Mouse (Mus musculus) kidney, adult 2 months (tissue): Measurements from ENCODE around the gene Megf11.

Experiments used
- CTCF ChIP-seq: fragments of 200-500 bp; conservative IDR thresholded peaks from 2 replicates; pipeline ENCODE4 v1.5.1; 2011; ENCODE audit warnings: low read depth, mild to moderate bottlenecking, control low read depth, low read length, moderate library complexity, mixed read lengths; ENCODE audit not compliant: insufficient read depth, insufficient read length
- POLR2A ChIP-seq: fragments of 200-500 bp; IDR thresholded peaks from one replicate; pipeline ENCODE4 v1.6.1; 2011; ENCODE audit warnings: low read depth, low read length, control low read depth

DNA sequence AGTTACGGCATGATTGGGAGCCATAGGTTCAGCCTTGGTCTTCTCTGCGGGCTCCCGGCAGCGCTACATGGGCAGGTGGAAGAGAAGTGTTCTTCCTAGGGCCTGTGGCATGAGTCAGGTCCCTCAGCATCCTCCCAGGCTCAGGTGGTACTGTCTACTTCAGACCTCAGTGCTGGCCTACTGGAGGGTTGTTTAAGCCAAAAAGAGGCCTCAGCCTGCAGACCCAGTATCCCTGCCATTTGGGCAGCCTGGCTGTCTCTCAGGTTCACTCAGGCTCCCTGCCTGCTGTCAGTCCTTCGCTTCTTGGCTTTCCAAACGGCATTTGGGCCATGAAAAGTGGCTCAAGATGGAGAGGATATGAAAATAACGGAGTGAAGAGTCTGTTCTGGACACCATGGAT is 202.6 kb downstream of the Megf11 start:
- no peak for TF ChIP-seq CTCF
- TF ChIP-seq POLR2A: no peak
